Mouse (Mus musculus): ENCODE data around the gene Jtb. TPM values are rescaled to one million over a fixed set of nuclear protein-coding genes. Genes with fewer than 3 reads are reported as not detected.

Gene Jtb
- polyA plus RNA-seq (2012; rRNA removed; ENCODE audit: low replicate concordance), result 115 and 123 TPM in 2 replicates

DNA sequence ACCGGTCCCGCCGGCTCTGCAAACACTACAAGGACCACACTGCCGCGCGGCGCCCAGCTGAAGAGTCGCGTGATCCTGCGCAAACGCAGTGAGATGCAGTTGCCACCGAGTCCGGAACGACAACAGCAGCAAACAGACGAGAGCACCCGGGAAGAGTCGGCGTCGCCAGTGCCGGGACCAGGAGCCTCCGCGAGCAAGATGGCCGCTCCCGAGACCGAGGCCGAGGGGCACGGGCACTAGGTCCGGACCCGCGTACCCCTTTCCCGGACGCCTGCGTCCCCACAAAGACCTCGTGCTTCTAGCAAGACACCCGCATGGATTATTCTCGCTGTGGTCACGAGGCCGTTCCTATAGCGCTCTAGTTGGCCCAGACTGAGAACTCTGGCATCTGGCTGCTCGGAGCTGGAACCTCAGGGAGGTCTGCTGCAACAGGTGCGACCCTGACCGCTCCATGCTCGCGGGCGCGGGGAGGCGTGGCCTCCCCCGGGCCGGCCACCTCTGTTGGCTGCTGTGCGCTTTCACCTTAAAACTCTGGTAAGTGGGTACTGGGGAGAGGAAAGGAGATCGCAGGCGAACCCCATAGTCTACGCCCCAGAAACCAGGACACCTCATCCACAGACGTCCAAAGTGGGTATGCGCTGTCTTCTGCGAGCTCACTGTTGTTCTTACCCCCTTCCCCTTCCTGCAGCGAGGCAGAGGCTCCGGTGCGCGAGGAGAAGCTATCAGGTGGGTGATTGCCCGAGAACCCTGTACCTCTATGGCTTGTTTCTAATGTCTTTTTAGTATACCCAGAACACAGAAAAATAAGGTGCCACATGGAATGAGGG is at the start of gene Jtb:
Jtb (plus strand) TSS at position 91 of the 827 bp plus-strand sequence.

DNA sequence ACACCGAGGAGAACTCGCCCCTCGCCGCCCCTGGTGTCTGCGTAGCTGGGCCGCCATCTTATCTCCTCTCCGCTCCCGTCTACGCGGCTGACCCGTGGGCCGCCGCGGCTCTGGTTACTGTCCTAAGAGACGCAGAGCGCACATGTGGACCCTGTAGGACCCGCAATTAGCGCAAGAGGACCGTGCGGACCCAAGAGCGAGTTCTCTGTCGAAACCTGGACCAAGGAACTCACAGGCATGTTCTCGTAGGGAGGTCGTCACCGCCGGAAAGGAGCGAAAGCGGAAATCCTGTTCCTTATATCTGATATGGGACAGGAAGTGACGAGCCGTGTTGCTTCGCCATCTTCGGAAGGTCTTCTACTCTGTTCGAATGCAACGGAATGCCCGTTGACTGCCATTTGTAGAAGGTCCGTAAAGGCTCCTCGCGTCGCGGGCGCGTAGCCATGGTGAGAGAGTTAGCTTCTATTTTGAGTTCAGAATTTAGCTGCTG is 18.0 kb upstream of the Jtb start, which contains the start of the genes Rps27 and Rab13:
Rps27 (minus strand) TSS at position 275 of the 490 bp plus-strand sequence.
Rab13 (plus strand) TSS at position 319 of the 490 bp plus-strand sequence.

DNA sequence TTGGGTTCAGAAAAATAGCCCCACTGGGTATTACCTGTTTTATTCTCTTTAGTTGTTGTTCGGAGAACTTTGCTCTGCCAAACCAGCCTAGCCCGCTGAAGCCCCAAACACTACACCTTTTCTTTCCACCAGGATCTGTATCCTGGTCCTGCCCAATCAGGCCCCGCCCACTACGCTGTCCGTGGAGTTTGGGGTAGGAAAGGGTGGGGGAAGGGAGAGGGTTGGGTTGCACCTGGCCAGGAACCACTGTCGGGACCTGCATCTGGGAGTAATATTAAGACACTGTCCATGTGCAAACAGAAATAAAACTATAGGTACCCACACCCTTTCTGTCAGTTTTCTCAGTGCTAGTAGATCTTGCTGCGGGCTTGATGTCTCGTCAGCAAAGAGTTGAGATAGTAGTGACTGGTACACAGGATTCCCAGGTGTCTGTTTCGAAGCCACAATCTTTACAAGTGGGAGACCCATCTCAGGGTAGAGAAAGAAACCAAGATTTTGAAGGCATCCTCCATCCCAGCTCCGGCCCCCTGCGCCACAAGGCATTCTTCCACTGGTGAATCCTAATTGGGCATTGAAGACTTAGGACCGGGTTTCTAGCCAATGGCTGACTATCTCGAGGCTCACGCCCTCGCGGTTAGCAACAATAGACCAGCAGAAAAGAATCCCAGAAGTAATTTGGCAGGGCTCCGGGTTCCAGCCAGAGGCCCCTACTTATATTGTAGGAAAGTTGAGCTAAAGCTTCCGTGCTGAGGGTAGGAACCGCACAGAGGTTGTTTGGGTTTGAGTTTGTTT is 11.8 kb downstream of the Jtb start, which contains the start of gene Creb3l4:
Creb3l4 (minus strand) TSS at position 529 of the 792 bp plus-strand sequence.

DNA sequence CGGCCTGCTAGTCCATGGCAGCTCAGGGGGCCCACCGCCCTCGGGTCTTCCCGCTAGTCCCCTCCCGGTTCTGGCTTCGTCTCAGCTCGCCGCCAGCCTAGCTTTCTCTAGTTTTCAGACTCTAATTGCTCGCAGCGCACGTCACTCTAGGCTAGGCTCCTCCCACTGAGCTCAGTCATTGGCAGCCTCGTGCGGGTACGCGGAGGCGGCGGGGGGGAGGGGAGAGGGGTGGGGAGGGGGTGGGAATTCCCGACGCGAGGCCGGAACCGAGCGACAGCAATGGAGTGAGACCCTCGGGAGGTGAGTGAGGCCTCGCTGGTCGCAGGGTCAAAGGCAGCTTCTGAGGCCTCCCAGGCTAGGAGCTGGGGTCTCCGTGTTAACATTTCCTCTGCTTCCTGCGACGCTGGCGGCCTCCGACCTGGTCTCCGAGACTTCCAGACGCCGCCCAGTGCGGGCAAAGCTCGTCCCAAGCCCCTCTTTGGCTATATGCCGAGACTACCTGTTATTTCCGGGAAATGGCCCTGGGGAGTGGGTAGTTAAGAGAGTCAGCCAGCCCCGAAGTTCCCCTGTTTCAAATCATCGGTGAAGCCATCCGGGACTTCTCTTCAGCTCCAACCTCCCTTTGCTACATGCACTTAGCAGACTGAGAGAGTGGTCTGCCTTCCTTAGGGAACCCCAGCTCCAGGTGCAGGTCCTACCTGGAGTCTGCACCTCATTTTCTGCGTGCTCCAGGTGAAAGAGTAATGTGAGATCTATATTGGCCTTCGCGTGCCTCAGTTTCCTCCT is 16.8 kb downstream of the Jtb start, which contains the start of gene Slc39a1:
Slc39a1 (plus strand) TSS at position 213 of the 786 bp plus-strand sequence.

DNA sequence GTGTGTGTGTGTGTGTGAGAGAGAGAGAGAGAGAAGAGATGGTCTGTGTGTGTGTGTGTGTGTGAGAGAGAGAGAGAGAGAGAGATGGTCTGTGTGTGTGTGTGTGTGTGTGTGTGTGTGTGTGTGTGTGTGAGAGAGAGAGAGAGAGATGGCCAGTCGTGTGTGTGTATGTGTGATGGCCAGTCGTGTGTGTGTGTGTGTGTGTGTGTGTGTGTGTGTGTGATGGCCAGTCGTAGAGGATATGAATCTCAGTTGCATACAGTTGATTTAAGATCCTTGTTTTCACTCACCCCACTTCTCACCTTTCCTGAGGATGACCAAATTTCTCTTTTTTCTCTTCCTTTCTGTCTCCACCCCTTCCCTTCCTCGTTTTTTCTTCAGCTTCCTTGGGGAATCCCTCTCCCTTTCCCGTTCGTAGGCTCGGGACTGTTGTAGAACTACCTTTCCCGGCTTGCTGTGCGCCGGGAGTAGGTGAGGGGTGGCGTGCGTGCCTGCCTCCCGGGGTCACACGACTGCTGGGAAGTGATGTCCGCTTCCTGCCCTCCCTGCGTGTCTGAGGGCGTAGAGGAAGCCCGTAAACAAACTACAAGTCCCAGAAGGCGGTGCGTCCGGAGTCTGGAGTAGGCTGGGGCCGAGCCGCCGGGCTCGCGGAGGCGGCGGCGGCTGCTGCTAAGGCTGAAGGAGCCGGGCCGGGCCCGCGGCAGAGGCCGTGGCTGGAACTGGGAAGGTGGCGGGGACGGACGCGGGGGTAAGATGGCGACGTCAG is 22.4 kb downstream of the Jtb start, which contains the start of gene Crtc2:
Crtc2 (plus strand) TSS at position 511 of the 766 bp plus-strand sequence.

DNA sequence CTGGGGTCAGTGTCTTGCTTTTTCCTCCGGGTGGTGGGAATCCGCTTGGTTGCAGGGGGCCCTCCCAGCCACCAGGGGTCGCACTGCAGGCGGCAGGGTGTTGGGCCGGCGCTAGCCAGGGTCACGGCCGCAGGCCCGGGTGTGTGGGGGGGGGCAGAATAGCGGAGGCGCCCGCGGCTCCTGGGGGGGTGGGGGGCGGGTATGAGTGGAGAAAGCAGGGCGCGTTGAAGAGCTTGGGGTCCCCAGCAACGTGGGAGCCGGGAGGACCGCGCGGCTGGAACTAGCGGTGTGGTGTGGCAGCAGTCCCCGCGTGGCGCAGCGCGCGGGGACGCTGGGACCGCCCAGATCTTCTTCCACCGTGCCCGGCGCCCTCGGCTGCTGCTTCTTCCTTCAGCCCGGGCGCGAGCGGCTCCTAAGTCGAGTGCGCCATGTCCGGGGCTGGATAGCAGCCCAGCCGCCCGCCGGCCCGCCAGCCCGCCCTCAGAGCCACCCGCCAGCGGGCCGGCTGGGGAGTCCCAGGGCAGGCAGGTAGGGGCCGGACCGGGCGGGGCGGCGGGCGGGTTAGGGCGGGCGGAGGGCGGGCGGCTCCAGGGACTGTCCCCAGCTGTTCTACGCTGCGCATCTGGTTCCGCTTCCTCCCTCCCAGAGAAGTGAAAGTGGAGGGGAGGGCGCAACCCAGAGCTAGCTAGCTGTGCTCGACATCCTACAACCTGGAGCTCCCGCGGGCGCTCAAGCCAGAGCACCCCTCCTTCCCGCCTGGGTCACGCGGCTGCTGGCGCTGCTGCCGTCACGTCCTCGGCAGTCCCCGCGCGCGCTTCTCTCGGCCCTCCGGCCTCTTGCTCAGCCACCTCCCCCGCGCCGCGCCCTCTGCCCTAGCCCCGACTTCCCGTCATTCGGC is 33.9 kb downstream of the Jtb start, which contains the start of gene Dennd4b:
Dennd4b (plus strand) TSS at position 152 of the 898 bp plus-strand sequence.

Other genes with a start within 250 kb of the Jtb start
- gene Hax1, start 232.8 kb upstream of the Jtb start, polyA plus RNA-seq (2012; rRNA removed; ENCODE audit: low replicate concordance), result 17.1 and 29.1 TPM in 2 replicates
- 6.5 and 8.9 TPM in 2 replicates for gene 4933434E20Rik, start 180.0 kb upstream of the Jtb start, polyA plus RNA-seq (2012; rRNA removed; ENCODE audit: low replicate concordance)
- 40.2 and 46.7 TPM in 2 replicates for gene Ubap2l, start 179.0 kb upstream of the Jtb start, polyA plus RNA-seq (2012; rRNA removed; ENCODE audit: low replicate concordance)
- gene Tpm3, start 158.9 kb upstream of the Jtb start, polyA plus RNA-seq (2012; rRNA removed; ENCODE audit: low replicate concordance), result 66.1 and 71.1 TPM in 2 replicates
- 0.04 and 0.07 TPM in 2 replicates for gene Nup210l, start 127.5 kb upstream of the Jtb start, polyA plus RNA-seq (2012; rRNA removed; ENCODE audit: low replicate concordance)
- gene Rps27, start 17.9 kb upstream of the Jtb start, polyA plus RNA-seq (2012; rRNA removed; ENCODE audit: low replicate concordance), result 256 and 423 TPM in 2 replicates
- 1.9 and 4.0 TPM in 2 replicates for gene Rab13, start 17.9 kb upstream of the Jtb start, polyA plus RNA-seq (2012; rRNA removed; ENCODE audit: low replicate concordance)
- 5.7 and 27.1 TPM in 2 replicates for gene Creb3l4, start 11.9 kb downstream of the Jtb start, polyA plus RNA-seq (2012; rRNA removed; ENCODE audit: low replicate concordance)
- gene Slc39a1, start 16.6 kb downstream of the Jtb start, polyA plus RNA-seq (2012; rRNA removed; ENCODE audit: low replicate concordance), result 46.9 and 72.6 TPM in 2 replicates
- gene Crtc2, start 22.6 kb downstream of the Jtb start, polyA plus RNA-seq (2012; rRNA removed; ENCODE audit: low replicate concordance), result 36.0 and 45.7 TPM in 2 replicates
- 7.0 and 7.6 TPM in 2 replicates for gene Dennd4b, start 33.6 kb downstream of the Jtb start, polyA plus RNA-seq (2012; rRNA removed; ENCODE audit: low replicate concordance)
- 5.0 and 7.0 TPM in 2 replicates for gene Gatad2b, start 61.6 kb downstream of the Jtb start, polyA plus RNA-seq (2012; rRNA removed; ENCODE audit: low replicate concordance)
- gene Slc27a3, start 158.3 kb downstream of the Jtb start, polyA plus RNA-seq (2012; rRNA removed; ENCODE audit: low replicate concordance), result 6.6 and 6.7 TPM in 2 replicates
- 12.2 and 14.4 TPM in 2 replicates for gene Ints3, start 202.0 kb downstream of the Jtb start, polyA plus RNA-seq (2012; rRNA removed; ENCODE audit: low replicate concordance)
- gene Npr1, start 234.3 kb downstream of the Jtb start, polyA plus RNA-seq (2012; rRNA removed; ENCODE audit: low replicate concordance), result 4.3 and 4.9 TPM in 2 replicates
- gene Ilf2, start 244.5 kb downstream of the Jtb start, polyA plus RNA-seq (2012; rRNA removed; ENCODE audit: low replicate concordance), result 4.3 and 4.6 TPM in 2 replicates